Mouse (Mus musculus) erythroblast, embryonic 14.5 days (primary cell): ENCODE data around the gene Dnah3. TPM values are rescaled to one million over a fixed set of nuclear protein-coding genes. Genes with fewer than 3 reads are reported as not detected.

Experiments used
- H3K27me3 ChIP-seq: 2 replicates; pipeline ENCODE4 v1.6.1; 2012; ENCODE audit warnings: inconsistent platforms; ENCODE audit not compliant: control insufficient read depth
- H3K36me3 ChIP-seq: 2 replicates; pipeline ENCODE4 v1.6.1; 2012; ENCODE audit warnings: mild to moderate bottlenecking, inconsistent platforms; ENCODE audit not compliant: control insufficient read depth
- H3K4me1 ChIP-seq: 2 replicates; pipeline ENCODE4 v1.6.1; 2012; ENCODE audit warnings: inconsistent platforms; ENCODE audit not compliant: control insufficient read depth
- H3K4me3 ChIP-seq: replicated peaks from 2 replicates; pipeline ENCODE3; 2012; ENCODE audit warnings: moderate library complexity, mild to moderate bottlenecking, inconsistent platforms
- H3K9me3 ChIP-seq: 2 replicates; pipeline ENCODE4 v1.6.1; 2012; ENCODE audit warnings: low read length, inconsistent platforms, mixed read lengths; ENCODE audit not compliant: control insufficient read depth
- GATA1 ChIP-seq: IDR thresholded peaks from 2 replicates; pipeline ENCODE4 v1.6.1; 2012; ENCODE audit warnings: low read length, inconsistent platforms, mixed read lengths
- TAL1 ChIP-seq: IDR thresholded peaks from 3 replicates; pipeline ENCODE4 v1.6.1; 2012; ENCODE audit warnings: low read length, inconsistent platforms, mixed read lengths
- polyA plus RNA-seq: library from polyadenylated mRNA; stranded (reverse); fragments of >175 nt; gene quantifications from 2 replicates; pipeline ENCODE4 v1.2.3, GENCODE M21; 2012

Gene Dnah3
- polyA plus RNA-seq, 1 experiment: 0.02 TPM

DNA sequence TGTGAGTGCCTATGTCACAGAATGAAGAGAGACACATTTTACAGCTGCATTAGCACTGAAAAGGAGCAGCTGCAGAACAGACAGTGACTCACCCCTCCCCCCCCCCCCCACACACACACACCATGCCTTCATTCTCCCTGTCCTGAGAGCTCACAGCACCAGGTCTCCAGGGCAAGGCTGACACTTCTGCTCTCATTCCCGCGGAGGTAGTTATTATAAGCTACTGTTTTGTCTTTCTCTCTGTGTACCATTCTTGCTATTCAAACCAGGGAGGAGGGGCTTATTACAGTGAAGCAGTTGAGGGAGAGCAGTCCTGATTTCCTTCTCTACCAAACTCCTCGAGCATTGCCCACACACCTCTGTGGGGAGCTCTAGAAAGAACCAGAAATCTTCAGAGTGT lies 25.9 kb downstream of the Dnah3 start:
- H3K4me1 ChIP-seq: no peaks in the 10 kb centered on the region; the same call in 1 of the 2 replicates
- no peaks in the 10 kb centered on the region; the same call in 1 of the 2 replicates for H3K9me3 ChIP-seq
- H3K4me3 ChIP-seq: no peak overlapping the region
- TF ChIP-seq TAL1: no peak
- no peak for TF ChIP-seq GATA1
- no peaks in the 10 kb centered on the region for H3K27me3 ChIP-seq
- no peaks in the 10 kb centered on the region for H3K36me3 ChIP-seq

DNA sequence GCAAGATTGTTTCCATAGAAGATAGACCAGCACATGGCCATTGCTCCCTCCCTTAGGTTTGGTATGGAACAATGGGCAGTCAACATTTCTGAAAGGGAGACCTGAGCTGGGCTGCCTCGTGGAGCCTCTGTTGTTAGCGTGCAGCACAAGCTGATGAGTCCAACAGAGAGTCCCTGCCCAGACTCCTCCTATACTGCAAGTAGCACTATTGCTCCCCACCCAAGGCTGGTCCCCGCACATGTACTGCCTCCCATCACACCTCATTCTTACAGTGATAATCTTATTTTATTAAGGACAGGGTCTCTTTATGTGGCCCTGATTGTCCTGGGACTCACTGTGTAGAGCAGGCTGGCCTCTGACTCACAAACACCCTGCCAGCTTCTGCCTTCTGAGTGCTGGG lies 27.0 kb downstream of the Dnah3 start:
- TF ChIP-seq TAL1 (no peak), GATA1 (no peak)
- Histone ChIP-seq H3K27me3 (no peaks in the 10 kb centered on the region), H3K9me3 (no peaks in the 10 kb centered on the region; the same call in 1 of the 2 replicates), H3K36me3 (no peaks in the 10 kb centered on the region), H3K4me3 (no peak overlapping the region), H3K4me1 (no peaks in the 10 kb centered on the region; the same call in 1 of the 2 replicates)

- H3K27me3 ChIP-seq: no peaks in the 10 kb centered on the region
- H3K4me1 ChIP-seq: no peaks in the 10 kb centered on the region; the same call in 1 of the 2 replicates
- H3K4me3 ChIP-seq: no peak overlapping the region
- H3K9me3 ChIP-seq: no peaks in the 10 kb centered on the region; the same call in 1 of the 2 replicates
- H3K36me3 ChIP-seq: no peaks in the 10 kb centered on the region
- TF ChIP-seq GATA1 (no peak), TAL1 (no peak)
These were observed 31.0 kb downstream of the Dnah3 start for GRCm38 (mm10) chr7:120064045-120064444.

GRCm38 (mm10) chr7:120055479-120055878 lies 39.6 kb downstream of the Dnah3 start:
- no peak for TF ChIP-seq TAL1
- TF ChIP-seq GATA1: no peak
- no peaks in the 10 kb centered on the region for H3K36me3 ChIP-seq
- no peaks in the 10 kb centered on the region for H3K4me1 ChIP-seq
- no peaks in the 10 kb centered on the region for H3K9me3 ChIP-seq
- no peak overlapping the region for H3K4me3 ChIP-seq
- no peaks in the 10 kb centered on the region for H3K27me3 ChIP-seq

DNA sequence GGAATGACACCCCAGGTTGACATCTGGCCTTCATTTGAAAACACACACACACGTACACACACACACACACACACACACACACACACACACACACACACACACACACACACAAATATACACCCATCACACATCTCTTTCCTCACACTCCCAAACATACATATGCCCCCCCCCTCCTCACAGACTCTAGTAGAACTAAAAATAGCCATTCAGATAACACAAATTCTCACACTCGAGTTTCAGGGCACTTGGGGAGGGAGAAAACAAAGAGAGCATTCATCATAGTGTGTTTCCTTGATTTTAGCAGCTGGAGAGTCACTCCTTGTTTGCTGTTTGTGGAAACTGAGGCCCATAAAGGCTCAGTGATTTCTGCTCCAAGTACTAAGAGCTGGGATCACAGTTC lies 41.1 kb downstream of the Dnah3 start:
- Histone ChIP-seq H3K4me1 (no peaks in the 10 kb centered on the region), H3K4me3 (no peak overlapping the region), H3K36me3 (no peaks in the 10 kb centered on the region), H3K27me3 (no peaks in the 10 kb centered on the region), H3K9me3 (no peaks in the 10 kb centered on the region)
- TF ChIP-seq TAL1 (no peak), GATA1 (no peak)

GRCm38 (mm10) chr7:120050447-120050846 lies 44.6 kb downstream of the Dnah3 start:
- no peak overlapping the region for H3K4me3 ChIP-seq
- no peaks in the 10 kb centered on the region for H3K4me1 ChIP-seq
- TF ChIP-seq GATA1 (no peak), TAL1 (no peak)
- no peaks in the 10 kb centered on the region for H3K36me3 ChIP-seq
- no peaks in the 10 kb centered on the region for H3K9me3 ChIP-seq
- H3K27me3 ChIP-seq: no peaks in the 10 kb centered on the region

GRCm38 (mm10) chr7:120043990-120044389 lies 51.1 kb downstream of the Dnah3 start:
- H3K4me1 ChIP-seq: no peaks in the 10 kb centered on the region
- H3K27me3 ChIP-seq: no peaks in the 10 kb centered on the region
- no peak overlapping the region for H3K4me3 ChIP-seq
- no peaks in the 10 kb centered on the region for H3K36me3 ChIP-seq
- 0 out of 2 replicates have a peak, but pooled peaks cover 2% of the 10 kb centered on the region for H3K9me3 ChIP-seq
- TF ChIP-seq TAL1 (no peak), GATA1 (no peak)

DNA sequence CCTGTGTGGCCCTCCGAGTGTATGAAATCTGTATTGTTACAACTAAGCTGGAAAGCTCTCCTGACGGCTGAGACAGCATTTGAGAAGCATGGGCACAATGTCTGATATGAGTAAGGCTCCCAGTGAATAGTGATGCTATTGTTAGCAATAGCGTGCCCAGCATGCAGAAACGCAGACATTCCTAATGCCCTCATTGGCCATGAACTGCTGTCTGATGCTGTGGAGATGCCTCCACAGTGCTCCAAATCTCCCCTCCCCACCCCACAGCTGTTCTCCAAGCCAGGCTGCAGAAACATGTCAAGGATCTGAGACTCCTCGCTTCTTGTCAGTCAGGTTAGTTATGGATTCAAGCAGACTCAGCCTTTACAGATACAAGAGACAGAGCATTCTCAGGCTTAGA lies 58.7 kb downstream of the Dnah3 start:
- Histone ChIP-seq H3K4me3 (no peak overlapping the region), H3K9me3 (peaks cover 4% of the 10 kb centered on the region; the same call in 1 of the 2 replicates), H3K36me3 (no peaks in the 10 kb centered on the region), H3K27me3 (no peaks in the 10 kb centered on the region), H3K4me1 (no peaks in the 10 kb centered on the region)
- TF ChIP-seq TAL1: no peak
- TF ChIP-seq GATA1: no peak

DNA sequence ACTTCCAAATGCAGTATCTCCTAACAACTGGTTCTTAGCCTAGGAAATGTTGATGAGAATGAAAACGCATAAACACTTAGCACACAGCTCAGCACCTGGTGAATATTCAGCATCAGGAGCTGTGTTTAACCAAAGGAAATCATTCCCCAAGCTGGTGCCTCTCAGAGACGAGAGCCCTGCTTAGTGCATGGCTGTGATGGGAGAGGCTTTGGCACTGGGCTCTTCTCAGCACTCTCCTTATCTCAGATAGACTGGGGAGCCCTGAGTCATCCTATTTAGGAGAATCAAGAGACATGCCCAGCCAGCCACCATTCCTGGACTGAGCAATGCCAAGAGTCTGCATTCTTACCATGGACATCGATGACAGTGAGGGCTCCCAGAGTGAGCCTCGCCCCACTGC lies 60.1 kb downstream of the Dnah3 start:
- H3K27me3 ChIP-seq: no peaks in the 10 kb centered on the region
- H3K36me3 ChIP-seq: no peaks in the 10 kb centered on the region
- H3K4me3 ChIP-seq: no peak overlapping the region
- H3K9me3 ChIP-seq: peaks cover 4% of the 10 kb centered on the region; the same call in 1 of the 2 replicates
- no peaks in the 10 kb centered on the region for H3K4me1 ChIP-seq
- no peak for TF ChIP-seq GATA1
- no peak for TF ChIP-seq TAL1

DNA sequence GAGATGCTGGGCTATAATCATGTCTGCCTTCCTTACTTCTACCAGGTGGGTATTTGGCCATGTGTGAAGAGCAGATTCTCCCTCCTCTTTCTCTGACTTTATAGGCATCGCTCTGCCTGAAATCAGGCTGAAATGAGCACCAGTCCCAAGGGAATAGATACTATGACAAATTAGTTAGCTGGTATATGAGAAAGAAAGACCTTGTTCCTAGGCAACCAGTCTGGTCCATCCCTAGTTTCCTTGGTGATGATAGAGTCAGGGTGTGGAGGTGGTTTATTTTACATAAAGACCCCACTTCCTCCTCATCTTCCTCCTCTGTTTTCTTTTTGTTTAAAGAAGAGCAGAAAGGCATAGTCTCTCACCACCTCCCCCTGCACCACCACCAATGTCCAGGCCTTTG lies 60.5 kb downstream of the Dnah3 start:
- Histone ChIP-seq H3K27me3 (no peaks in the 10 kb centered on the region), H3K4me3 (no peak overlapping the region), H3K9me3 (peaks cover 4% of the 10 kb centered on the region; the same call in 1 of the 2 replicates), H3K4me1 (no peaks in the 10 kb centered on the region), H3K36me3 (no peaks in the 10 kb centered on the region)
- TF ChIP-seq GATA1: no peak
- no peak for TF ChIP-seq TAL1
